Mouse (Mus musculus): ENCODE data around the gene Grasp.

GRCm38 (mm10) chr15:101181500-101181899 lies 42.5 kb upstream of the Grasp start:
- TF ChIP-seq GATA1 (IDR thresholded peaks at IDR 0.05; ENCODE audit: low read length) (no peak), TAL1 (IDR thresholded peaks at IDR 0.05; ENCODE audit: low read length) (no peak)

Measured in erythroblast, embryonic 14.5 days (primary cell).